Mouse (Mus musculus) heart, adult 18-20 months (tissue): ENCODE results near the gene Card14. TPM values are rescaled to one million over a fixed set of nuclear protein-coding genes. Genes with fewer than 3 reads are reported as not detected.

Source experiments
- microRNA-seq, 2 experiments: library from miRNA; unstranded; fragments of <30 nt; microRNA quantifications; one replicate each; pipeline ENCODE4 v1.2.0; 2022
- total RNA-seq, 2 experiments: library from RNA; stranded (reverse); gene quantifications; 2 replicates each; pipeline ENCODE4 v1.2.3; 2021

Gene Card14
- total RNA-seq, 2 experiments from 2014 or later: not detected

Small RNA genes lying within 50 kb of the gene (microRNA-seq; reads per million reads assigned to microRNA genes)
- gene Mir1932: 0 to 0.27 reads per million in 2 experiments

Other genes with a start within 250 kb of the Card14 start
- gene Cbx4, start 221.5 kb upstream of the Card14 start, total RNA-seq: 1 to 10 TPM; 6.5 to 7.2 TPM
- 10 to 100 TPM; 54.9 to 56.9 TPM for gene Tbc1d16, start 79.3 kb upstream of the Card14 start, total RNA-seq
- gene Ccdc40, start 79.2 kb upstream of the Card14 start, total RNA-seq: under 1 TPM; 0.17 to 0.21 TPM
- 100 to 1,000 TPM in 1 of 2 experiments, 10 to 100 TPM in 1; 91.3 to 110 TPM for gene Gaa, start 39.9 kb upstream of the Card14 start, total RNA-seq
- gene Eif4a3, start 7.7 kb upstream of the Card14 start, total RNA-seq: 10 to 100 TPM; 62.5 to 71.7 TPM
- 1 to 10 TPM; 4.8 to 5.6 TPM for gene Sgsh, start 47.8 kb downstream of the Card14 start, total RNA-seq
- 1 to 10 TPM; 3.1 TPM for gene Slc26a11, start 47.8 kb downstream of the Card14 start, total RNA-seq
- gene Rnf213, start 85.3 kb downstream of the Card14 start, total RNA-seq: 10 to 100 TPM; 14.6 to 15.2 TPM
- 1 to 10 TPM; 7.0 to 7.5 TPM for gene Endov, start 183.6 kb downstream of the Card14 start, total RNA-seq
- under 1 TPM; 0.07 to 0.13 TPM for gene Nptx1, start 240.0 kb downstream of the Card14 start, total RNA-seq